Mouse (Mus musculus): ENCODE measurements around the gene Limk2. TPM values are rescaled to one million over a fixed set of nuclear protein-coding genes. Genes with fewer than 3 reads are reported as not detected.

Gene Limk2
- total RNA-seq, 2 experiments from 2014 or later = 101 to 104 TPM

- no peak for DNase-seq (ENCODE audit: low spot score in 2 of 2)
- intact Hi-C loops (cut with DNase I) = no loop called here
Measured at GRCm38 (mm10) chr11:3422242-3422641, 13.3 kb upstream of the Limk2 start.

GRCm38 (mm10) chr11:3418741-3419140, 9.8 kb upstream of the Limk2 start:
- intact Hi-C loops (cut with DNase I) = no loop called here
- DNase-seq (ENCODE audit: low spot score in 2 of 2) = no peak

- intact Hi-C loops (cut with DNase I) = no loop called here
Measured at GRCm38 (mm10) chr11:3417795-3418194, 8.8 kb upstream of the Limk2 start.

GRCm38 (mm10) chr11:3416399-3416798, 7.4 kb upstream of the Limk2 start:
- intact Hi-C loops (cut with DNase I) = no loop called here
- no peak for DNase-seq (ENCODE audit: low spot score in 2 of 2)

More at GRCm38 (mm10) chr11:3417795-3418194, 8.8 kb upstream of the Limk2 start:
- DNase-seq (ENCODE audit: low spot score in 2 of 2) = no peak

- no peak for DNase-seq (ENCODE audit: low spot score in 2 of 2)
- intact Hi-C loops (cut with DNase I) = no loop called here
Measured at GRCm38 (mm10) chr11:3412111-3412510, 3.1 kb upstream of the Limk2 start.

GRCm38 (mm10) chr11:3408131-3408996, 625 bp downstream of the Limk2 start:
- intact Hi-C loops (cut with DNase I) = loop anchor here (5.0 kb wide), 1 partner anchor 61 kb away; no protein-coding TSS in a partner anchor
- DNase-seq (ENCODE audit: low spot score in 2 of 2) = no peak

GRCm38 (mm10) chr11:3404287-3405047, 4.5 kb downstream of the Limk2 start:
- DNase-seq (ENCODE audit: low spot score in 2 of 2) = no peak
- intact Hi-C loops (cut with DNase I) = loop anchor here (5.0 kb wide), 1 partner anchor 57 kb away; no protein-coding TSS in a partner anchor

- intact Hi-C loops (cut with DNase I) = no loop called here
- no peak for DNase-seq (ENCODE audit: low spot score in 2 of 2)
Measured at GRCm38 (mm10) chr11:3403024-3403423, 6.0 kb downstream of the Limk2 start.

GRCm38 (mm10) chr11:3398318-3398717, 10.7 kb downstream of the Limk2 start:
- intact Hi-C loops (cut with DNase I) = no loop called here

GRCm38 (mm10) chr11:3396562-3396961, 12.4 kb downstream of the Limk2 start:
- DNase-seq (ENCODE audit: low spot score in 2 of 2) = peak in 1 of 2 experiments; percentile 24
- intact Hi-C loops (cut with DNase I) = no loop called here

More at GRCm38 (mm10) chr11:3398318-3398717, 10.7 kb downstream of the Limk2 start:
- DNase-seq (ENCODE audit: low spot score in 2 of 2) = no peak

GRCm38 (mm10) chr11:3396091-3396490, 12.9 kb downstream of the Limk2 start:
- intact Hi-C loops (cut with DNase I) = no loop called here
- DNase-seq (ENCODE audit: low spot score in 2 of 2) = no peak

- no peak for DNase-seq (ENCODE audit: low spot score in 2 of 2)
- intact Hi-C loops (cut with DNase I) = no loop called here
Measured at GRCm38 (mm10) chr11:3394520-3394919, 14.5 kb downstream of the Limk2 start.

GRCm38 (mm10) chr11:3392526-3392925, 16.5 kb downstream of the Limk2 start:
- intact Hi-C loops (cut with DNase I) = no loop called here
- DNase-seq (ENCODE audit: low spot score in 2 of 2) = no peak

GRCm38 (mm10) chr11:3390789-3391188, 18.2 kb downstream of the Limk2 start:
- intact Hi-C loops (cut with DNase I) = no loop called here
- DNase-seq (ENCODE audit: low spot score in 2 of 2) = no peak

- intact Hi-C loops (cut with DNase I) = loop anchor here (5.0 kb wide), 2 partner anchors 62 to 127 kb away; partner anchors contain the start of gene Rnf185
- no peak for DNase-seq (ENCODE audit: low spot score in 2 of 2)
Measured at GRCm38 (mm10) chr11:3389996-3390395, 19.0 kb downstream of the Limk2 start.

- intact Hi-C loops (cut with DNase I) = loop anchor here (5.0 kb wide), 2 partner anchors 65 to 130 kb away; partner anchors contain the start of gene Rnf185
- no peak for DNase-seq (ENCODE audit: low spot score in 2 of 2)
Measured at GRCm38 (mm10) chr11:3387482-3388196, 21.4 kb downstream of the Limk2 start.

- intact Hi-C loops (cut with DNase I) = loop anchor here (5.0 kb wide), 2 partner anchors 65 to 130 kb away; partner anchors contain the start of gene Rnf185
- peak; percentile 90 to 91 for DNase-seq (ENCODE audit: low spot score in 2 of 2)
Measured at GRCm38 (mm10) chr11:3386941-3387368, 22.0 kb downstream of the Limk2 start.

GRCm38 (mm10) chr11:3382602-3383594, 26.1 kb downstream of the Limk2 start:
- intact Hi-C loops (cut with DNase I) = no loop called here

More at GRCm38 (mm10) chr11:3382602-3383594, 26.1 kb downstream of the Limk2 start:
- DNase-seq (ENCODE audit: low spot score in 2 of 2) = no peak
